Mouse (Mus musculus): ENCODE measurements around the gene Kif3c. TPM values are rescaled to one million over a fixed set of nuclear protein-coding genes. Genes with fewer than 3 reads are reported as not detected.

The Kif3c gene
- 100 to 1,000 TPM; 174 to 177 TPM for total RNA-seq (2021)

- DNase-seq (ENCODE audit: extremely low spot score in 1 of 2, low spot score in 1 of 2): peak; percentile 69 to 84
Measured at GRCm38 (mm10) chr12:3364508-3365448, at the start of gene Kif3c. Gene Kif3c (plus strand): TSS chr12:3365132.

GRCm38 (mm10) chr12:3316083-3316482, 48.8 kb upstream of the Kif3c start:
- DNase-seq (ENCODE audit: extremely low spot score in 1 of 2, low spot score in 1 of 2): no peak

GRCm38 (mm10) chr12:3316937-3317336, 48.0 kb upstream of the Kif3c start:
- DNase-seq (ENCODE audit: extremely low spot score in 1 of 2, low spot score in 1 of 2): no peak

GRCm38 (mm10) chr12:3319377-3319776, 45.6 kb upstream of the Kif3c start:
- DNase-seq (ENCODE audit: extremely low spot score in 1 of 2, low spot score in 1 of 2): no peak

- peak in 1 of 2 experiments; percentile 26 for DNase-seq (ENCODE audit: extremely low spot score in 1 of 2, low spot score in 1 of 2)
Measured at GRCm38 (mm10) chr12:3323241-3323640, 41.7 kb upstream of the Kif3c start.

- no peak for DNase-seq (ENCODE audit: extremely low spot score in 1 of 2, low spot score in 1 of 2)
Measured at GRCm38 (mm10) chr12:3325232-3325631, 39.7 kb upstream of the Kif3c start.

- DNase-seq (ENCODE audit: extremely low spot score in 1 of 2, low spot score in 1 of 2): no peak
Measured at GRCm38 (mm10) chr12:3329677-3330076, 35.3 kb upstream of the Kif3c start.

GRCm38 (mm10) chr12:3338931-3339330, 26.0 kb upstream of the Kif3c start:
- no peak for DNase-seq (ENCODE audit: extremely low spot score in 1 of 2, low spot score in 1 of 2)

GRCm38 (mm10) chr12:3344155-3344554, 20.8 kb upstream of the Kif3c start:
- no peak for DNase-seq (ENCODE audit: extremely low spot score in 1 of 2, low spot score in 1 of 2)

GRCm38 (mm10) chr12:3345038-3345437, 19.9 kb upstream of the Kif3c start:
- no peak for DNase-seq (ENCODE audit: extremely low spot score in 1 of 2, low spot score in 1 of 2)

GRCm38 (mm10) chr12:3347682-3348081, 17.2 kb upstream of the Kif3c start:
- DNase-seq (ENCODE audit: extremely low spot score in 1 of 2, low spot score in 1 of 2): no peak

GRCm38 (mm10) chr12:3349387-3349786, 15.5 kb upstream of the Kif3c start:
- no peak for DNase-seq (ENCODE audit: extremely low spot score in 1 of 2, low spot score in 1 of 2)

GRCm38 (mm10) chr12:3350136-3350535, 14.8 kb upstream of the Kif3c start:
- no peak for DNase-seq (ENCODE audit: extremely low spot score in 1 of 2, low spot score in 1 of 2)

GRCm38 (mm10) chr12:3352216-3352615, 12.7 kb upstream of the Kif3c start:
- no peak for DNase-seq (ENCODE audit: extremely low spot score in 1 of 2, low spot score in 1 of 2)

- no peak for DNase-seq (ENCODE audit: extremely low spot score in 1 of 2, low spot score in 1 of 2)
Measured at GRCm38 (mm10) chr12:3355068-3355467, 9.9 kb upstream of the Kif3c start.

GRCm38 (mm10) chr12:3356824-3357223, 8.1 kb upstream of the Kif3c start:
- DNase-seq (ENCODE audit: extremely low spot score in 1 of 2, low spot score in 1 of 2): no peak

GRCm38 (mm10) chr12:3359302-3359701, 5.6 kb upstream of the Kif3c start:
- peak; percentile 72 to 98 for DNase-seq (ENCODE audit: extremely low spot score in 1 of 2, low spot score in 1 of 2)

GRCm38 (mm10) chr12:3360043-3360442, 4.9 kb upstream of the Kif3c start:
- DNase-seq (ENCODE audit: extremely low spot score in 1 of 2, low spot score in 1 of 2): no peak

- DNase-seq (ENCODE audit: extremely low spot score in 1 of 2, low spot score in 1 of 2): no peak
Measured at GRCm38 (mm10) chr12:3364076-3364475, 856 bp upstream of the Kif3c start.

GRCm38 (mm10) chr12:3365449-3366189, 687 bp downstream of the Kif3c start:
- peak; percentile 33 to 56 for DNase-seq (ENCODE audit: extremely low spot score in 1 of 2, low spot score in 1 of 2)

GRCm38 (mm10) chr12:3366190-3366956, 1.4 kb downstream of the Kif3c start:
- DNase-seq (ENCODE audit: extremely low spot score in 1 of 2, low spot score in 1 of 2): no peak

Data from layer of hippocampus, postnatal 25 days (tissue).